Mouse (Mus musculus) hematopoietic stem cell, adult 5-6 weeks (primary cell): Measurements from ENCODE around the gene Cdh19. TPM values are rescaled to one million over a fixed set of nuclear protein-coding genes. Genes with fewer than 3 reads are reported as not detected.

ENCODE experiments used
- ATAC-seq, 2 experiments: fragments of 125-278 bp in 1 of 2; replicated peaks in 1 of 2; 2 replicates each; pipeline ENCODE4 v1.8.0; 2016 to 2017; ENCODE audit warnings: inconsistent platforms in 2 of 2, mild to moderate bottlenecking in 2 of 2, moderate number of reproducible peaks in 2 of 2, low read depth in 1 of 2, moderate TSS enrichment in 1 of 2; ENCODE audit not compliant: low FRiP score in 2 of 2, poor library complexity in 2 of 2, severe bottlenecking in 2 of 2, insufficient read depth in 1 of 2, low TSS enrichment in 1 of 2
- total RNA-seq: library from RNA; stranded (forward); fragments of 172-1452, 232-1000 nt; gene quantifications from 2 replicates; pipeline ENCODE4 v1.2.3, GENCODE M21; 2017

The Cdh19 gene
- total RNA-seq, result not detected in 2 replicates

GRCm38 (mm10) chr1:110977484-110977883, at the start of gene Cdh19:
Cdh19 (minus strand) TSS chr1:110977584.
- ATAC-seq, result no peak

- no peak for ATAC-seq
These were observed 43.2 kb upstream of the Cdh19 start for GRCm38 (mm10) chr1:111020434-111021060.

GRCm38 (mm10) chr1:111017640-111018039, 40.3 kb upstream of the Cdh19 start:
- ATAC-seq, result no peak

- no peak for ATAC-seq
These were observed 12.4 kb upstream of the Cdh19 start for GRCm38 (mm10) chr1:110989824-110990223.

GRCm38 (mm10) chr1:110969201-110969600, 8.2 kb downstream of the Cdh19 start:
- no peak for ATAC-seq

GRCm38 (mm10) chr1:110909752-110910151, 67.6 kb downstream of the Cdh19 start:
- no peak for ATAC-seq

GRCm38 (mm10) chr1:110909218-110909617, 68.2 kb downstream of the Cdh19 start:
- no peak for ATAC-seq

- no peak for ATAC-seq
These were observed 73.1 kb downstream of the Cdh19 start for GRCm38 (mm10) chr1:110904266-110904665.
